Mouse (Mus musculus): ENCODE data around the gene Eef1akmt2. TPM values are rescaled to one million over a fixed set of nuclear protein-coding genes. Genes with fewer than 3 reads are reported as not detected.

Eef1akmt2 gene
- polyA plus RNA-seq, 1 experiment from 2014 or later = 39.0 TPM

- no peak overlapping the region for H3K4me2 ChIP-seq (replicated peaks; ENCODE audit: low read depth)
- H3K27ac ChIP-seq (replicated peaks) = no peak overlapping the region
- DNase-seq (ENCODE audit: low spot score) (no peak), ATAC-seq (ENCODE audit: low FRiP score, low TSS enrichment) (no peak)
- H3K4me3 ChIP-seq (ENCODE audit: low read depth, low read length) = no peak overlapping the region
- H3K27me3 ChIP-seq (ENCODE audit: control insufficient read depth, insufficient read depth, low read length) = no peaks in the 10 kb centered on the region
- WGBS = 85% methylated on average over 5 of the region's 5 CpGs
- H3K4me1 ChIP-seq (replicated peaks; ENCODE audit: control insufficient read depth, insufficient read depth) = no peaks in the 10 kb centered on the region
- no peaks in the 10 kb centered on the region for H3K9me3 ChIP-seq (ENCODE audit: control insufficient read depth, low read length)
- H3K36me3 ChIP-seq (ENCODE audit: control insufficient read depth, insufficient read depth, low read length) = no peaks in the 10 kb centered on the region; the same call in 1 of the 2 replicates
- no peak overlapping the region for H3K9ac ChIP-seq (ENCODE audit: low read length)
- TF ChIP-seq CTCF (IDR thresholded peaks at IDR 0.05; ENCODE audit: low read depth) = no peak
Observed at GRCm38 (mm10) chr7:132841287-132841686, 11.2 kb downstream of the Eef1akmt2 start.

GRCm38 (mm10) chr7:132830955-132831354 is 21.5 kb downstream of the Eef1akmt2 start:
- H3K36me3 ChIP-seq (ENCODE audit: control insufficient read depth, insufficient read depth, low read length) = peaks cover 4% of the 10 kb centered on the region; the same call in 1 of the 2 replicates
- no peak for DNase-seq (ENCODE audit: low spot score)
- H3K9me3 ChIP-seq (ENCODE audit: control insufficient read depth, low read length) = no peaks in the 10 kb centered on the region
- no peak for ATAC-seq (ENCODE audit: low FRiP score, low TSS enrichment)
- H3K4me2 ChIP-seq (replicated peaks; ENCODE audit: low read depth) = no peak overlapping the region
- TF ChIP-seq CTCF (IDR thresholded peaks at IDR 0.05; ENCODE audit: low read depth) = no peak
- no peak for TF ChIP-seq EP300 (optimal IDR thresholded peaks at IDR 0.05)
- H3K4me1 ChIP-seq (replicated peaks; ENCODE audit: control insufficient read depth, insufficient read depth) = no peaks in the 10 kb centered on the region
- no peak overlapping the region for H3K27ac ChIP-seq (replicated peaks)
- H3K4me3 ChIP-seq (ENCODE audit: low read depth, low read length) = no peak overlapping the region
- H3K27me3 ChIP-seq (ENCODE audit: control insufficient read depth, insufficient read depth, low read length) = no peaks in the 10 kb centered on the region
- no peak overlapping the region for H3K9ac ChIP-seq (ENCODE audit: low read length)
- 64% methylated on average over 4 of the region's 4 CpGs for WGBS

- no peak for ATAC-seq (ENCODE audit: low FRiP score, low TSS enrichment)
- no peak for DNase-seq (ENCODE audit: low spot score)
- H3K27ac ChIP-seq (replicated peaks) = no peak overlapping the region
- 23% methylated on average over 1 of the region's 1 CpGs for WGBS
- H3K9ac ChIP-seq (ENCODE audit: low read length) = no peak overlapping the region
- no peaks in the 10 kb centered on the region for H3K9me3 ChIP-seq (ENCODE audit: control insufficient read depth, low read length)
- H3K4me3 ChIP-seq (ENCODE audit: low read depth, low read length) = no peak overlapping the region
- H3K4me1 ChIP-seq (replicated peaks; ENCODE audit: control insufficient read depth, insufficient read depth) = no peaks in the 10 kb centered on the region
- TF ChIP-seq EP300 (optimal IDR thresholded peaks at IDR 0.05) (no peak), CTCF (IDR thresholded peaks at IDR 0.05; ENCODE audit: low read depth) (no peak)
- H3K36me3 ChIP-seq (ENCODE audit: control insufficient read depth, insufficient read depth, low read length) = peaks cover 4% of the 10 kb centered on the region; the same call in 1 of the 2 replicates
- H3K4me2 ChIP-seq (replicated peaks; ENCODE audit: low read depth) = no peak overlapping the region
- no peaks in the 10 kb centered on the region for H3K27me3 ChIP-seq (ENCODE audit: control insufficient read depth, insufficient read depth, low read length)
Observed at GRCm38 (mm10) chr7:132824346-132825022, 28.0 kb downstream of the Eef1akmt2 start.

GRCm38 (mm10) chr7:132823832-132824231 is 28.6 kb downstream of the Eef1akmt2 start:
- Histone ChIP-seq H3K36me3 (ENCODE audit: control insufficient read depth, insufficient read depth, low read length) (peaks cover 4% of the 10 kb centered on the region; the same call in 1 of the 2 replicates), H3K4me2 (replicated peaks; ENCODE audit: low read depth) (no peak overlapping the region), H3K4me3 (ENCODE audit: low read depth, low read length) (no peak overlapping the region), H3K27ac (replicated peaks) (no peak overlapping the region), H3K9me3 (ENCODE audit: control insufficient read depth, low read length) (no peaks in the 10 kb centered on the region), H3K27me3 (ENCODE audit: control insufficient read depth, insufficient read depth, low read length) (no peaks in the 10 kb centered on the region), H3K9ac (ENCODE audit: low read length) (no peak overlapping the region), H3K4me1 (replicated peaks; ENCODE audit: control insufficient read depth, insufficient read depth) (no peaks in the 10 kb centered on the region)
- DNase-seq (ENCODE audit: low spot score) (no peak), ATAC-seq (ENCODE audit: low FRiP score, low TSS enrichment) (no peak)
- TF ChIP-seq CTCF (IDR thresholded peaks at IDR 0.05; ENCODE audit: low read depth) (no peak), EP300 (optimal IDR thresholded peaks at IDR 0.05) (no peak)

GRCm38 (mm10) chr7:132820692-132821091 is 31.8 kb downstream of the Eef1akmt2 start:
- no peak for ATAC-seq (ENCODE audit: low FRiP score, low TSS enrichment)
- H3K4me3 ChIP-seq (ENCODE audit: low read depth, low read length) = no peak overlapping the region
- H3K27me3 ChIP-seq (ENCODE audit: control insufficient read depth, insufficient read depth, low read length) = no peaks in the 10 kb centered on the region
- no peaks in the 10 kb centered on the region for H3K9me3 ChIP-seq (ENCODE audit: control insufficient read depth, low read length)
- TF ChIP-seq CTCF (IDR thresholded peaks at IDR 0.05; ENCODE audit: low read depth) = no peak
- TF ChIP-seq EP300 (optimal IDR thresholded peaks at IDR 0.05) = no peak
- H3K36me3 ChIP-seq (ENCODE audit: control insufficient read depth, insufficient read depth, low read length) = no peaks in the 10 kb centered on the region
- WGBS = 73% methylated on average over 3 of the region's 3 CpGs
- H3K9ac ChIP-seq (ENCODE audit: low read length) = no peak overlapping the region
- no peak for DNase-seq (ENCODE audit: low spot score)
- no peak overlapping the region for H3K27ac ChIP-seq (replicated peaks)
- no peaks in the 10 kb centered on the region for H3K4me1 ChIP-seq (replicated peaks; ENCODE audit: control insufficient read depth, insufficient read depth)
- H3K4me2 ChIP-seq (replicated peaks; ENCODE audit: low read depth) = no peak overlapping the region

- Histone ChIP-seq H3K9me3 (ENCODE audit: control insufficient read depth, low read length) (no peaks in the 10 kb centered on the region), H3K4me1 (replicated peaks; ENCODE audit: control insufficient read depth, insufficient read depth) (no peaks in the 10 kb centered on the region; the same call in 1 of the 2 replicates), H3K9ac (ENCODE audit: low read length) (no peak overlapping the region), H3K4me2 (replicated peaks; ENCODE audit: low read depth) (no peak overlapping the region), H3K27me3 (ENCODE audit: control insufficient read depth, insufficient read depth, low read length) (no peaks in the 10 kb centered on the region), H3K27ac (replicated peaks) (no peak overlapping the region), H3K36me3 (ENCODE audit: control insufficient read depth, insufficient read depth, low read length) (no peaks in the 10 kb centered on the region), H3K4me3 (ENCODE audit: low read depth, low read length) (no peak overlapping the region)
- 96% methylated on average over 6 of the region's 6 CpGs for WGBS
- DNase-seq (ENCODE audit: low spot score) (no peak), ATAC-seq (ENCODE audit: low FRiP score, low TSS enrichment) (no peak)
- TF ChIP-seq EP300 (optimal IDR thresholded peaks at IDR 0.05) = no peak
- TF ChIP-seq CTCF (IDR thresholded peaks at IDR 0.05; ENCODE audit: low read depth) = no peak
Observed at GRCm38 (mm10) chr7:132817056-132817455, 35.4 kb downstream of the Eef1akmt2 start.

All from stomach, postnatal 0 days (tissue).